Mouse (Mus musculus) neural tube, postnatal 0 days (tissue): ENCODE results near the gene Stxbp4. TPM values are rescaled to one million over a fixed set of nuclear protein-coding genes. Genes with fewer than 3 reads are reported as not detected.

Source experiments
- polyA plus RNA-seq: library from polyadenylated mRNA; unstranded; fragments of >200 nt; fragmentation: Nextera tagmentation; extraction: Ambion mirVana; gene quantifications from 2 replicates; pipeline ENCODE4 v1.2.1, GENCODE M21; 2015

Gene Stxbp4
- 9.4 and 9.5 TPM in 2 replicates for polyA plus RNA-seq

DNA sequence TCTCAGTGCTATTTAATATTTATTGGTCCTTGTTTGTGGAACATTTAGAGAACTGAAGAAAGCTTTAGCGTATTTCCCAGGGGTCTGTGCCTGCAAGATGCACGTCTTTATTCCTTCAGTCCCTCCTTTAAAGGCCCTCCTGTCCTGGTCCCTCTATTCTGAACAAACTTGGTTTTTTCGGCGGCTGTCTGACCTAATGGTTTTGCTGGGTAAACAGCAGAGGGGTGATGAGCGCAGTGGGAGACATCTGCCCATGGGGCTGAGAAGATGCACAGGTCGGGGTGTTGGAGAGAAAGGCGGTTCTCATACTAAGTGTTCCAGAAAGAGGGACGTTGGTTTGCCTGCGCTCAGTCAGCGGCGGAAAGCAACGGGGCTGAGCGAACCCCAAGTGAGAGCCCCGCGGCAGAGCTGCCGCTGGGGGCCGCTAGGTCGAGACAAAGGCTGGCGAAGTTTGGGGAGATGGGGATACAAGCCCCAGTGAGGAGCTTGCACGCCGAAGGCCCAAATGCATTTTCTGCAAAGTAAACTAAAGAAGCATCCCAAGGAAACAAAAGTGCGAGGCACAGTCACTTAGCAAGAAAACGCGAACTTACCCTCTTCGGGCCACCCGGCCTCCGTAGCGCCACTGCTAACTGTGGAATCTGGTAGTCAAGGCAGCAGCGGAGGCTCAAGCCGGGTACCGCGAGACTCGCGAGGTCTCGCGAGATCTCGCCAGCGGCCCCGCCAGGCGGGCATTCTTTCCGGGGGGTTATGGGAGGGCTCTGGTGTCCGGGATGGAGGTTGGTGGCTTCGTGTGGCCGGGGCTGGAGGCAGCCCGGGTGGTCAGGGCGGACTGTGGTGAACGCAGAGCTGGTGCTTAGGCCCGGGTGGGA is at the start of gene Stxbp4, which contains the start of gene Cox11:
Gene Stxbp4, minus strand, starts transcription at position 645 of the 872 bp plus-strand sequence.
Gene Cox11, plus strand, starts transcription at position 734 of the 872 bp plus-strand sequence.

Other genes with a start within 250 kb of the Stxbp4 start
- 7.3 and 7.9 TPM in 2 replicates for gene Hlf, start 247.2 kb downstream of the Stxbp4 start, polyA plus RNA-seq
- 38.1 and 39.7 TPM in 2 replicates for gene Cox11, start 89 bp upstream of the Stxbp4 start, polyA plus RNA-seq
- 34.0 and 35.1 TPM in 2 replicates for gene Tom1l1, start 50.3 kb upstream of the Stxbp4 start, polyA plus RNA-seq